In genomic region chr14:51358111-51358982, GRCm38 (mm10) we compare ENCODE assay signal across 8 mouse cellular contexts. TPM values are rescaled to one million over a fixed set of nuclear protein-coding genes. Genes with fewer than 3 reads are reported as not detected.
A peak's percentile ranks its signal among the peaks of the same experiment; 100 is the strongest.
DNase-seq lines count a peak whose midpoint lies in the region; ATAC-seq lines count a peak whose summit lies in the region.

No protein-coding gene starts in this region.

- WGBS in heart, embryonic 12.5 days: 3% methylated on average over 74 of the region's 75 CpGs

- H3K4me1 ChIP-seq in heart, embryonic 12.5 days (replicated peaks): no peaks in the 10 kb centered on the region

- no peaks in the 10 kb centered on the region for H3K36me3 ChIP-seq in heart, embryonic 12.5 days

- H3K4me3 ChIP-seq in heart, embryonic 12.5 days: peak overlapping the region; percentile 65

- H3K9me3 ChIP-seq in heart, embryonic 12.5 days (replicated peaks): no peaks in the 10 kb centered on the region

- no peak for DNase-seq in heart, postnatal 25 days (ENCODE audit: low spot score)
- DNase-seq in brain, adult 2 months (ENCODE audit: low read depth, low spot score): peak; percentile 73
- DNase-seq in frontal cortex, postnatal 10 days (ENCODE audit: low spot score in 2 of 2): peak; percentile 44 to 54
- peak; percentile 17 to 26 for DNase-seq in layer of hippocampus, postnatal 14 days (ENCODE audit: low spot score in 2 of 2)
- DNase-seq in telencephalon, adult 2 months (ENCODE audit: low read depth, low spot score): peak; percentile 61
- DNase-seq in spleen, postnatal 36 days (ENCODE audit: low spot score in 2 of 2): no peak

- ATAC-seq in heart, embryonic 12.5 days (ENCODE audit: insufficient number of reproducible peaks, low FRiP score): peak; percentile 48; the same call in 1 of the 2 replicates
- peak; percentile 37 for ATAC-seq in megakaryocyte progenitor cell, adult 5-6 weeks (replicated peaks; ENCODE audit: poor library complexity)

- H3K27ac ChIP-seq in heart, embryonic 12.5 days (ENCODE audit: poor library complexity, severe bottlenecking): no peak overlapping the region

- H3K9ac ChIP-seq in heart, embryonic 12.5 days: peak overlapping the region; percentile 80

- H3K4me2 ChIP-seq in heart, embryonic 12.5 days: peak overlapping the region; percentile 97

- intact Hi-C loops in heart, postnatal 25 days (cut with DNase I): no loop called here

- peaks cover 6% of the 10 kb centered on the region; the same call in 1 of the 2 replicates for H3K27me3 ChIP-seq in heart, embryonic 12.5 days (replicated peaks)

RNA-seq across cellular contexts. Expression of gene Gm7247, which starts 3.2 kb away (rescaled TPM):
- polyA plus RNA-seq in heart, embryonic 12.5 days (2016; fragmentation: Nextera tagmentation; extraction: Ambion mirVana): not detected in 2 replicates
- total RNA-seq in heart, postnatal 25 days (2021): not detected
- not detected for total RNA-seq in layer of hippocampus, postnatal 14 days (2021)
- total RNA-seq in megakaryocyte progenitor cell, adult 5-6 weeks (2015): not detected in 2 replicates
- not detected in 2 replicates for total RNA-seq in megakaryocyte progenitor cell, adult 5-6 weeks (2017)

RNA-seq across cellular contexts. Expression of gene Vmn2r88, which starts 52.3 kb away (rescaled TPM):
- not detected in 2 replicates for polyA plus RNA-seq in heart, embryonic 12.5 days (2016; fragmentation: Nextera tagmentation; extraction: Ambion mirVana)
- total RNA-seq in heart, postnatal 25 days (2021): not detected
- total RNA-seq in layer of hippocampus, postnatal 14 days (2021): not detected
- total RNA-seq in megakaryocyte progenitor cell, adult 5-6 weeks (2015): not detected in 2 replicates
- not detected in 2 replicates for total RNA-seq in megakaryocyte progenitor cell, adult 5-6 weeks (2017)

Comparison
In these comparisons a context has a peak if more than half of its experiments do, and no peak if none do; other contexts are left out.
1. DNase-seq: peak in brain, adult 2 months (single experiment), frontal cortex, postnatal 10 days (2 of 2), layer of hippocampus, postnatal 14 days (2 of 2) and telencephalon, adult 2 months (single experiment); none in heart, postnatal 25 days (single experiment) and spleen, postnatal 36 days (0 of 2).